Mouse (Mus musculus) embryonic fibroblast, embryonic 13.5 days (primary cell): Measurements from ENCODE around the gene Aqp7.

Experiments used
- CTCF ChIP-seq: IDR thresholded peaks from 2 replicates; pipeline ENCODE4 v1.5.1; 2011; ENCODE audit warnings: mild to moderate bottlenecking, control low read depth, low read length, moderate library complexity, borderline replicate concordance; ENCODE audit not compliant: insufficient read depth
- POLR2A ChIP-seq: IDR thresholded peaks from 2 replicates; pipeline ENCODE4 v1.6.1; 2011; ENCODE audit warnings: low read depth, mild to moderate bottlenecking, control low read depth, low read length, moderate library complexity

DNA sequence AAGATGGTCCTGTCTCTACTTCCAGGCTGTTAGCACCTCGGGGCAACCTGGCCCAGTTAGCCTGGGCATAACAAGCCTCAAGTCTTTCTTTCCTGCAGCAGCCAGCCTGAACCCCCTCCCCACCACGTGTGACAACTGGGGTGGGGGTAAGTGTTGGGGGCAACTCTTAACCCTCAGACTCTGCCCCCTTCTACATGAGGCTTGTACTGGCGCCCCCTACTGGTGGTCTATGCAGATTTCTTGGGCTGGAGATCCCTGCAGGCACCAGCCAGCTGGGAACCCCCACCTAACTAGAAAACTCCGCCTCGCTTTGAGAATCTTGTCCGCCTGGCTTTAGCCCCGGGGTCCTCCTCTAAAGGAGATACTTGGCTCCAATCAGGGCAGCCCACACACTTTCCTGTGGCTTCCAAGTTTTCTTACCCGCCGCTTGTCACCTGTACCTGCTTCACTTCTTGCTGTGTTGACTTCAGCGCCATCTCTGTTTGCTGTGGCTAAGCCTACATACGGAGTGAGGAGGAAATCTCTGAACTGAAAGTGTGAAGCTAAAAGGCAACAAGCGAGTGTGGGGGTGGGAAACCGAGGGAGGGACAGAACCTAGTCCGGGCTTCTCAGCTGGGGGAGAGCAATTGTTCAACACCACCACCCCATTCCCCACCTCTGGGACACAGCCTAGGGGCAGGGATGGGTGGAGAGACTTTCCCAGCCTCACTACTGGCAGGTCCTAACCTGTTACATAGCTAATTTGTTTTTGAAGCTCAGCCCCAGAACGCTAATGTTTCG, 16.1 kb upstream of the Aqp7 start:
- no peak for TF ChIP-seq CTCF
- TF ChIP-seq POLR2A, result no peak
